Mouse (Mus musculus): Measurements from ENCODE around the gene Il9r. TPM values are rescaled to one million over a fixed set of nuclear protein-coding genes. Genes with fewer than 3 reads are reported as not detected.

The Il9r gene
- 0.22 TPM for polyA plus RNA-seq (2014; fragmentation: Illumina TruSeq; extraction: RNeasy Lipid Tissue Mini Kit (QIAGEN cat#74804); ENCODE audit: low replicate concordance)

DNA sequence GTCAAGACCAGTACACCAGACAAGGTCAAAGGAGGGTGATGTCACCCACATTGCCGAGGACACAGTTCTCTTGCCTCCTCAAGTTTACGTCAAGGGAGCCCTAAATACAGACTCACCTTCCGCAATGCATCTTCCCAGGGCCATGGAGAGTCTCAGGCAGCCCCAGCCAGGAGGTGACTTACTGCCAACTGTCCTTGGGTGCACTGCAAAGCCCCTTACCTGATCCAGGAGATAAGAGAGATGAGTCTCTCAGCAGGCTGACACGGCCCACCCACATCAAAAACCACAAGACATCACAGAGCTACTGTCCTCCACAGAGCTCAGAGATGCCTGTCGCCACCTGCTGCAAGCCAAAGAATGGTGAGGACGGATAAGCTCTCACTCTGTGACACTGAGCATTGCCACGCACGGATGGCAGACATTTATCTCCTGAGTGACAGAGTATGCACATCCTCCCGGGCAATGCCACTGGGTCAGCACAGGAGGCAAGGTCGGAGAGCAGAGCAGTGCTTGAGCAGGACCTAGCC lies at the start of gene Il9r:
Gene Il9r (minus strand): TSS at position 205 of the 527 bp plus-strand sequence.

GRCm38 (mm10) chr11:32226124-32226871 lies 26.2 kb upstream of the Il9r start, which contains the start of gene Mpg:
Mpg (plus strand) TSS chr11:32226505.

GRCm38 (mm10) chr11:32221951-32222409 lies 21.9 kb upstream of the Il9r start, which contains the start of gene Rhbdf1:
Rhbdf1 (minus strand) TSS chr11:32222300.

DNA sequence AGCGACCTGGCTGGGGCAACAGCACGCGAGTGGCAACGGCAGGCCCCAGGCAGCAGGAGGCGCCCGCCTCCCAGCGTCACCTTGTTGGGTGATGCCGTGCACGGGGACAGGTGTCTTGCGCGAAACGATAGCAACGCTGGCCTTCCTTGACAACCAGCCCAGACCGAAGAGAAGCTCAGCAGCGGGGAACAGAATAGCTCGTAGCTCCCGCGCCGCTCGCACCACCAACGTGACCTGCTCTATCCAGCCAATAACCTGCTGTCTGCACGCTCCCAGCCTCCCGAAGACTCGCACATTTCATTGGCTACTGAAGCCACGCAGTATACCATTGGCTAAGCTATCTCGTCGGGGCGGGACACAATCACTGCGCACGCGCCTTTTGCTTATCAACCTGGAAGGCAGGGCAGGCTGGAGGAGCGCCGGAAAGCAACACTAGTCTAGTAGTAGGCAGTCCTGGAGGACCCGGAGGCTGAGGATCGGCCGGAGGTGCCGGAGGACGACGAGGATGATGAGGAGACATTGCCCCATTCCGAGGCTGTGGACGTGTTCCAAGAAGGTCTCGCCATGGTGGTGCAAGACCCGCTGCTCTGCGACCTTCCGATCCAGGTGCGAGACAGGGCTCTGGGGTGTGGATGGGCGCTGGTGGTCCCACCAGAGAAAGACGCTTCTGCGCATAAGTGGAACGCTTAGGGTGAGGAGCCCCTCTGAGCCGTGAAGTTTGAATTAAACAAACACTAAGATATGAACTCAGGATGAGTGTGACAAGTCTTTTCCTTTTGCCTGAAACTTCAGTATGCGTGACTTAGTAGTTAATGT lies 5.2 kb upstream of the Il9r start, which contains the start of gene Snrnp25:
Gene Snrnp25 (plus strand): TSS at position 358 of the 816 bp plus-strand sequence.

Other genes starting within 250 kb of the Il9r start
- not detected for gene 4930524B15Rik, start 234.7 kb downstream of the Il9r start, polyA plus RNA-seq (2014; fragmentation: Illumina TruSeq; extraction: RNeasy Lipid Tissue Mini Kit (QIAGEN cat#74804); ENCODE audit: low replicate concordance)
- 3.9 TPM for gene Nsg2, start 199.8 kb downstream of the Il9r start, polyA plus RNA-seq (2014; fragmentation: Illumina TruSeq; extraction: RNeasy Lipid Tissue Mini Kit (QIAGEN cat#74804); ENCODE audit: low replicate concordance)
- 1.9 TPM for gene Snrnp25, start 5.1 kb upstream of the Il9r start, polyA plus RNA-seq (2014; fragmentation: Illumina TruSeq; extraction: RNeasy Lipid Tissue Mini Kit (QIAGEN cat#74804); ENCODE audit: low replicate concordance)
- not detected for gene Rhbdf1, start 22.0 kb upstream of the Il9r start, polyA plus RNA-seq (2014; fragmentation: Illumina TruSeq; extraction: RNeasy Lipid Tissue Mini Kit (QIAGEN cat#74804); ENCODE audit: low replicate concordance)
- gene Mpg, start 26.2 kb upstream of the Il9r start, polyA plus RNA-seq (2014; fragmentation: Illumina TruSeq; extraction: RNeasy Lipid Tissue Mini Kit (QIAGEN cat#74804); ENCODE audit: low replicate concordance), result 2.7 TPM
- 1.3 TPM for gene Nprl3, start 67.4 kb upstream of the Il9r start, polyA plus RNA-seq (2014; fragmentation: Illumina TruSeq; extraction: RNeasy Lipid Tissue Mini Kit (QIAGEN cat#74804); ENCODE audit: low replicate concordance)
- gene Hba-x, start 76.1 kb upstream of the Il9r start, polyA plus RNA-seq (2014; fragmentation: Illumina TruSeq; extraction: RNeasy Lipid Tissue Mini Kit (QIAGEN cat#74804); ENCODE audit: low replicate concordance), result not detected
- not detected for gene Hba-a1, start 83.2 kb upstream of the Il9r start, polyA plus RNA-seq (2014; fragmentation: Illumina TruSeq; extraction: RNeasy Lipid Tissue Mini Kit (QIAGEN cat#74804); ENCODE audit: low replicate concordance)
- not detected for gene Hbq1b, start 86.7 kb upstream of the Il9r start, polyA plus RNA-seq (2014; fragmentation: Illumina TruSeq; extraction: RNeasy Lipid Tissue Mini Kit (QIAGEN cat#74804); ENCODE audit: low replicate concordance)
- 1.7 TPM for gene Hba-a2, start 96.2 kb upstream of the Il9r start, polyA plus RNA-seq (2014; fragmentation: Illumina TruSeq; extraction: RNeasy Lipid Tissue Mini Kit (QIAGEN cat#74804); ENCODE audit: low replicate concordance)
- not detected for gene Hbq1a, start 99.8 kb upstream of the Il9r start, polyA plus RNA-seq (2014; fragmentation: Illumina TruSeq; extraction: RNeasy Lipid Tissue Mini Kit (QIAGEN cat#74804); ENCODE audit: low replicate concordance)
- gene Sh3pxd2b, start 147.5 kb upstream of the Il9r start, polyA plus RNA-seq (2014; fragmentation: Illumina TruSeq; extraction: RNeasy Lipid Tissue Mini Kit (QIAGEN cat#74804); ENCODE audit: low replicate concordance), result 0.30 TPM